Mouse (Mus musculus) gastrocnemius, adult 8-10 months (tissue): ENCODE results near the gene Mtg1. TPM values are rescaled to one million over a fixed set of nuclear protein-coding genes. Genes with fewer than 3 reads are reported as not detected.

Experiments used
- DNase-seq, 2 experiments: peaks; one replicate each; pipeline ENCODE4 v3.0.0; 2022; ENCODE audit warnings: low spot score in 2 of 2
- total RNA-seq, 4 experiments: library from RNA; stranded (reverse); gene quantifications; 2 replicates each; pipeline ENCODE4 v1.2.4; 2022

Mtg1 gene
- 10 to 100 TPM; 24.2 to 28.0 (median 25.1) TPM for total RNA-seq

DNA sequence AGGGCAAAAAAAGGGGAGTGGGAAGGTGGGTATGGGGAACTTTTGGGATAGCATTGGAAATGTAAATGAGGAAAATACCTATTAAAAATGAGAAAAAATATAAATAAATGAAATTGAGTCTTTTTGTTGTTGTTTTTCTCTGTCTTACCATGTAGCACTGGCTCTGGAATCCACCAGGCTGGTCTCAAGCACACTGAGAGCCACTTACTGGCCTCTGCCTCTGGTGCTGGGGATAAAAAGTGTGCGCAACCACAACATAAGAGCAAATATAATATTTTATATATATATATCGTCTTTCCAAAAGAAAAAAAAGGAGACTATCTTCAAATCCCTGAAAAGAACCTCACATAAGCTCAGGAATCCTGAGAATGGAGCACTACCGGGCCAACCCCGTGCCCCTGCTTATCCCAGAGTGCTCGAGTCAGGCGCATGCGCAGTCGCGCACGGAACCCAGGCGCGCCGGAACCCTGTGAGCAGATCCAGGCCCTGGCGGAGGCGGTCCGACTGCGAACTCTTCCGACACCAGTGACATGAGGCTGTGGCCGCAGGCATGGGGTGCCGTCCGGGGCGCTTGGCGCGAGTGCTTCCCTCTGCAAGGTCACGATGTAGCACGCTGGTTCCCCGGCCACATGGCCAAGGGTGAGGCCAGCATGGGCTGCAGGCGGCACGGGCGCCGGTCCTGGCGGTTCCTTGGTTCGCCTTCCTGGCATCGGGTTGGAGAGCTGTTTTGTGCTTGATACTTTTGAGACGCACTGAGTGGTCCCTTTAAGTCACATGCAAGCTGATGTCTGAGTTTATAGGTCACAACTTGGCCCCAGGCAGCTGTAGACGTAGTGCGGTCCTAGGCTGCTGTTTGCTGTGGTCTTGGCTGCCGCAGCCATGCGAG, at the start of gene Mtg1:
TSS of gene Mtg1 (plus strand) at position 430 of the 886 bp plus-strand sequence.
- peak; percentile 96 for DNase-seq

DNA sequence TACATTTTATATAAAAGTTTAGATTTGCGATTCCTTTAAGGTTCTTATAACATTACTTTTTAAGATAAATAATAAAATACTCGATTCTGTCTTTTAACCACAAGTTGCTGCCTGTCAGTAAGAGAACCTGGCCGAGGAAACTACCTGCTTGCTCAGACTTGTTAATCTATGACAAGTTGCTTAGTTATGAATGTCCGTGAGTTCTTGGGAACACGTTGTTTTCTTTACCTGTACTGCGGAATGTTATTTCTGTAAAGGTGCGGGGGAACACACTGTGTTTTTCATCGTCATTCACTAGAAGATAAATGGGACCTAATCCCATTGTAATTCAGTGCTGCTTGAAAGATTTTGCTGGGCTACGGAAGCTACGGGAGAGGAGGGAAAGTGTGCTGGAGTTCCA, 46.8 kb upstream of the Mtg1 start:
- no peak for DNase-seq

DNA sequence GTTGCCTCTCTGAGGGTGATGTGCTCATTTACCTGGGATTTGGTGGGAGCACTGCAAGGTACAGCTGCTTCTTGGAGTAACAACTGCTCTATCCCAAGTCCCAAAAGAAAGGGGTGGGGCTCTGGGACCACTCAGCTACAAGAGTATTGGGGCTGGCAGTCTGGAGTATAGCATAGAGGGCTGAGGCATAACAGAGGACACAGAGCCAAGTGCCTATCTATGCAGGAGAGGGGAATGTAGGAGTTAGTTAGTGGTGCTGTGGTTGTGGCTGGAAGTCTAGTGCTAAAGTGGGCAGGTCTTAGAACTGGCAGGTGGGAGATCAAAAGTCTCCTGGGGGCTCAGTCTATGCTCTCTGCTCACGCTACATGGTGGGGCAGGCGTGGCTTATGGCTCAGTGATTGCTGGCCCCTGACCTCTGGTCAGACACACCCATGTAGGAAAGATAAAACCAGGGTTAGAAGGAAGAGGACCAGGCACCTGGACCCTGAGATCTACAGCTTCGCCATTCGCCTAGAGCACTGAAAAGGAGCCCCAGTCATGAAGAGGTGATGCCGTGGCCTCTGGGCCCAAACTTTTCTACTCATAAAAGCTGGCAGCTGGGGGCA, 44.3 kb upstream of the Mtg1 start, which contains the start of gene Prap1:
TSS of gene Prap1 (plus strand) at position 472 of the 605 bp plus-strand sequence.
- no peak for DNase-seq

DNA sequence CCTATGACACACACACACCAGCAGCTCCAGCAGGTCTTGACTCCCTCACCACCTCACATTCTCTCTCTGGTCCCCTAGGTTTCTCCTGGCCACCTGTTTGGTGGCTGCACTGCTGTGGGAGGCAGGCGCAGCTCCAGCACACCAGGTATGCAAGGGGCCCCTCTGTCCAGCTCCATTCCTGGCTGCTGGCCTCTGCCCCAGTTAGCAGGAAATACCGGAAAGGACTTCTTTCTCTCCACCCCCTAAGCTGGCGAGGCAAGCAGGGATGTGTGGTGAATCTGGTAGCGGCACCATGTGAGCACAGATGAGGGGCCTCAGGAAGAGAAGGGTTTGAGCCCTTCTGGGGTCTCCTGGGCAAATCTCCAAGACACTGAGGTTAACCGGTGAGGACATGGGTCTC, 42.4 kb upstream of the Mtg1 start:
- no peak for DNase-seq

DNA sequence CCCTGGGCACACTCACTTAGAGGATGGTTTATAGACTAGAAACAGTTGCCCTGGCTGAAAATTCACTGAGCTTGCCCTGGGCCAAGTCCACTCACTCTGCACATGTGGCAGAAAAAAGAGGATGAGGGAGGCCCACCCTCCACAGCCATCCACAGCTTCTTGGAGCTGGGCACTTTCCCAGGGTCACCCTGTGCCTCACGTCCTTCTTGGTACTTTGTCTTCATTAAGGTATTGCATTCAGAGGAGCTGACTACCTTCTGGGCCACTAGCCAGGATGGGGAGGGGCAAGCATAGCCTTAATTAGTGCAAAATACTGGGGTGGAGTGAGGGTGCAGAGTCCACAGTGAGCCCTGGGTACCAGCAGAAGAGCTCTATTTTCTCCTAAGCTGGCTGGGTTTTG, 41.8 kb upstream of the Mtg1 start:
- DNase-seq = no peak

DNA sequence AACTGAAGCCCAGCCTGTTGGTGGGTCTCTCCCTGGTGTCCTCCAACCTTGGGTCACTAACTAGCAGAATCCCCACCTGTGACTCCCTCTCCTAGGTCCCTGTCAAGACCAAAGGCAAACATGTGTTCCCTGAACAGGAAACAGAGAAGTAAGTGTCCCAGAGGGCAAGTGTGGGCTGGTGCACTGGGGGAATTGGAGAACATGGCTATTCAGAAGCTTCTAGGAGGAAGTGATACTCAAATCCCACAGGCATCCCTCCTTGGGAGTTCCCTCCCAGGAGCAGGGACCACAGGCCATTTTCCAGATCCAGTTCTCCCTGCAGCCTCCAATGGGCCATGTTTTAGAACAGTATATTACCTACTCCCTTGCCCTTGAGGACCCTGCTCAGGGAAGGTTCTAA, 41.3 kb upstream of the Mtg1 start:
- no peak for DNase-seq

DNA sequence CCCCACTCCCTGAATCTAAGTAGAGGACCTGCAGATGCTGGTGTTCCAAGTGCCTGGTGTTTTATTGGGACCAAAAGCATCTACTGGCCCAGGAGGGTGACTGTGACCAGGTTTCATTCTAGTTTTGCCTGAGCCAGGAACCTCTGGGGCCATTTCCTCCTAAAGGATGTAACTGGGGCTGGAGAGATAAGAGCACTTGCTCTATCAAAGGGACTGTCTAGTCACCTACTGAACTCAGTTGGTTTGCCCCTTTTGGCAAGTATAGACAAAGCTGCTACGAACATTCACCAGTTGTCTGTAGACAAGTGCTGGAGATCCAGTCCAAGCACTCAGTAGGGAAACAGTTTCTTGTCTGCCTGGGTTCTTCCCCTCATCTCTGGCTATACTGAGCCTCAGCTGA, 38.9 kb upstream of the Mtg1 start:
- no peak for DNase-seq

DNA sequence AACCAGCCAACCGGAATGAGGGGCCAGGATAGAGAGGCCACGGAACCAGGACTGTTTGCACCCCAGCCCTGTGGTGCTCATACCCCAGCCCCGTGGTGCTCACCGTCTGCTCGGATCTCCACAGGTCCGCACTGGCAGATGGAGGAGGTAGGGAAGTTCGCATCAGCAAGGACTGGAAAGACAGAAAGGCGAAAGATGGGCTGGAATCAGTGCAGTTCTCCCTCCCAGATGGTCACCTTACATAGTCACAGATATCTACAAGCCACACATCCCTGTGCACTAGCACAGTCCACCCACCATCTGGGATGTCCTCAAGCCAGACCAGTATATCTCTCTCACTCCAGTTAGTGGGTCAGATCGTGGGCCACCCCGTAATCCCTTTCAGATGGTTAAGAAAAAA, 35.9 kb upstream of the Mtg1 start:
- no peak for DNase-seq

DNA sequence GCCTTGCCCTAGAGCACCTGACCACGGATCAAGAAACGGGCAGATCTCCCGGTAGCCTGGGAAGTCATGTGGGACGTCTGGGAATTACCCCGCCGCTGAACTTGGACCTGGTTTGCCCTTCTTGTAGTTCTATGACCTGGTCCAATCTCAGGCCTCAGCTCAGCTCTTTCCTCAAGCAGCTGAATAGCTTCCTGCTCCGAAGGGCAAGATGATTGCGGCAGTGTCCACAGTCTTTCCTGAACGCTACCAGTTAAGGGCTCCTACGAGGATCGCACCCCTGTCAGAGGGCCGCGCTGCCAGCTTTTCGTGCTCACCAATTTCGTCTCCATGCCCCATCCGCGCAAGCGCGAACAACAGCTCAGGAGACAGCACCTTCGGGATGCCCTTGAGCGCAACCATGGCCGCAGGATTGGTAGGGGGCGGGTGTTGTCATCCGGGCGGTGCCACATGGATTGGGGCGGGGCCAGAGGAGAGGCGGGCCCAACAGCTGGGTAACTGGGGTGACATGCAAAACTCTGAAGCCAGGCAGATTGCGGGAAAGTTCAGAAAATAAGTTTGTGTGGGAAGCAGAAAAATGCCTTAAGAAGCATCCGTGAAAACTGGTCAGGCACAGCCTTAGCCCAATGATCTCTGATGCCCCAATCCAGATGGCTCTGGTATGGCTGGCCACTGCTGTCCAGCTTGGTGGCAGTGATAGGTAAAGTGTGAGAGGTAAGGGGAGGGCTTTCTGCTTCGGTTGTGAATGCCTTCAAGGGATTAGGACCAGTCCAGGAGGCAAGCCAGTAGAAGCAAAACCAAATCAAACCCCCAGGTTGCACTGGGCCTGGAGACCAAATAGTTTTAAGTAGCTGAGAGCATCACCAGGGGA, 35.1 kb upstream of the Mtg1 start, which contains the start of gene Fuom:
TSS of gene Fuom (minus strand) at position 449 of the 868 bp plus-strand sequence.
- peak; percentile 73 to 80 for DNase-seq

DNA sequence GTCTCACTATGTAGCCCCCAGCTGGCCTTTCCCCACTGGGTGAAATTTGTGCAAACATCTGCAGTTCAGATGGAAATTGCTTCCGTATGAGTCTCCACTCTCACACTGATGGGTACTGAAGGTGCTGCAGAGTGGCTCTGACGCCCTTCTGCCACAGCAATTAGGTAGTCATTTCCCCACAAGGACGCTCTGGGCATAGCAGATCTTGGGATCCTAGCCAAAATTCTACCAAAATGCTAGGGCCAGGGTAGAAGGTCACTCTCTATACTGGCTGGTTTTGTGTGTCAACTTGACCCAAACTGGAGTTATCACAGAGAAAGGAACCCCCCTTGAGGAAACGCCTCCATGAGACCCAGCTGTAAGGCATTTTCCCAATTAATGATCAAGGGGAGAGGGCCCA, 33.4 kb upstream of the Mtg1 start:
- DNase-seq = no peak

DNA sequence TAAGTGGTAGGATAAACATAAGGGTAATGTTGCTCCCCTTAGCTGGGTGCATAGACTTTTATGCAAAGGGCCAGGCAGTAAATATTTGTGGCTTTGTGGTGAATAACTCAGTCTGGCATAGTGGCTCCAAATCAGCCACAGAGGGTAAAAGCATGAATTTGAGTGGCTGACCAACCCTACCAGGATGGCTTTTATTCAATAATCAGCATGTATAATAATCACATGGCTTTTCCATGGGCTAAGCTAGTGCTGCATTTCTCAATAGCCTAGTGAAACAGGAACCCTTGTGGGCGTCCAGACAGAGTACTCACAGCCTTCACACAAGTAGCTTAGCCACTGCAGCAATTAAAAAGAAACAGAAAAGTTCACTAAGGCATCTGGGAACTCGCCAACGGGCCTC, 25.4 kb upstream of the Mtg1 start:
- no peak for DNase-seq

DNA sequence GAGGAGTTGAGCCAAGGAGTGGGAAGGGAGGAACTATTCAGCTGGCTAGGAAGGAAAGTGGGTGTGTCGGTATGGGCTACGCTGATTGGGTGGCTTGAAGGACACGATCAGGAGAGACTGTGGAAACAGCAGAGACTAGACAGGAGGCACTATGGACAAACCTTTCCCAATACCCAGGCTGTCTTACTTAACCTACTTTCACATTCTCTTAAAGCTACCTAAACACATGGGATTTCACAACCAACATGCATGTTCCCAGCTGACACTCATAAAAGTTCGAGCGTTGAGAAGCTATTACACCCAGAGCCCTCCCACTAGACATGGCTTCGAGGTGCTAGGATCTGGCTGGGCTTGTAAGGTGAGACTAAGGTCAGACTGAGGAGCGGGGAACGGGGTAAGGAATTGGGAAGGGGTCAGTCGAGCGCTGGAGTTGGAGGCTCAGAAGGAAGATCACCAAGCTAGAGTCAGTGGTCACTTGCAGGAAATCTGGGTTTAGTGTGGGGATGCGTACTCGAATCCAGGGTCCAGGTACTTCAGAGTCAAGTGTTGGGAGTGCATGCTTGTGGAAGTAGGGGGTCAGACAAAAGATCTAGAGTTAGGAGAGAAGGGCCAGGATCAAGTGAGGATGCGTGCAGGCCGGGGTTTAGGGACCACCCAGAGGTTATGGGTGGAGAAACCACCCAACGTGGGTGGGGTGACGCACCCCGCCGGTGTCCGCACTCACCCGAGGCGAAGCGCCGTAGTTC, 21.6 kb upstream of the Mtg1 start, which contains the start of gene Paox:
TSS of gene Paox (plus strand) at position 217 of the 746 bp plus-strand sequence.
- DNase-seq = peak; percentile 29 to 35

DNA sequence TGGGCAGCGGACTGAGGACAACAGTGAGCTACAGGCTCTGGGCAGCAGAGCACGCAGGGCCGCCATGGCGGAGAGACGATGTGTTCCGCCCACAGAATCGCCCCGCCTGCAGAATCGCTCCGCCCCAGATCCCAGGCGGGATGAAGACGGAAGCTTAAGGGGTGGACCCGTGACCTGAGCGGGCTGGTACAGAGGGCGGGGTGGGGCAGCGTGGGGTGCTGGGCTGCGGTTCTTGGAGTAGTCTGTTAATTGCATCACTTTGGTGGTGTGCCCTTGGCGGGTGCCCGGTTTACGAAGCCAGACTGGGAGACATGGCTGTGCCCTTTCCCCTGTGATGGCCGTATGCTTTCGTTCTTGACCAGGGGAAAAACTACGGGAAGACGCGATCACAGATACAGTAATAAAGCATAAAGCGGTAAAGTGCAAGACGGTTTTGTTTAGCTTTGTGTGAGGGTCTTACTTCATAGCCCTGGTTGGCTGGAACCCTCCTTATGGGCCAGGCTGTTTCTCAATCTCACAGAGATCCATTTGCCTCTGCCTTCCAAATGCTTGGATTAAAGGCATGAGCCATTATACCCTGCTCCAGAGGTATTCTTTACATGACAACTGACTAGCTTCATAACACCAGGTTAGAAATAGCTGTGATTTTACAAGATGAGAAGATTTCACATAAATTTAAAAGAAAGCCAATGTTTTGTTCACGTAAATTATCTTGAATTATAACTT, 20.9 kb upstream of the Mtg1 start, which contains the start of gene Echs1:
TSS of gene Echs1 (minus strand) at position 148 of the 726 bp plus-strand sequence.
- peak; percentile 85 to 90 for DNase-seq

DNA sequence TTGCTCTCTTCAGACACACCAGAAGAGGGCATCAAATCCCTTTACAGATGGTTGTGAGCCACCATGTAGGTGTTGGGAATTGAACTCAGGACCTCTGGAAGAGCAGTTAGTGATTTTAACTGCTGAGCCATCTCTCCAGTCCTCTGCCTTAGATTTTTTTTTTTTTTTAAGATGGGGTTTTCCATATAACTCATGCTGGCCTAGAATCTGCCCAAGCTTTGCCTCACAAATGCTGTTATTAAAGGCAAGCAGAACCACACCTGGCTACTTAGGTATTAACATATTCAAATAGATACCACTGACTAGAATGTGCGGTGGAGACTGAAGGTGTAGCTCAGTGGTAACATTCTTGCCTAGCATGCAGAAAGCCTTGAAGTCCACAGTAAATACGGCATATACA, 16.9 kb upstream of the Mtg1 start:
- DNase-seq = no peak

DNA sequence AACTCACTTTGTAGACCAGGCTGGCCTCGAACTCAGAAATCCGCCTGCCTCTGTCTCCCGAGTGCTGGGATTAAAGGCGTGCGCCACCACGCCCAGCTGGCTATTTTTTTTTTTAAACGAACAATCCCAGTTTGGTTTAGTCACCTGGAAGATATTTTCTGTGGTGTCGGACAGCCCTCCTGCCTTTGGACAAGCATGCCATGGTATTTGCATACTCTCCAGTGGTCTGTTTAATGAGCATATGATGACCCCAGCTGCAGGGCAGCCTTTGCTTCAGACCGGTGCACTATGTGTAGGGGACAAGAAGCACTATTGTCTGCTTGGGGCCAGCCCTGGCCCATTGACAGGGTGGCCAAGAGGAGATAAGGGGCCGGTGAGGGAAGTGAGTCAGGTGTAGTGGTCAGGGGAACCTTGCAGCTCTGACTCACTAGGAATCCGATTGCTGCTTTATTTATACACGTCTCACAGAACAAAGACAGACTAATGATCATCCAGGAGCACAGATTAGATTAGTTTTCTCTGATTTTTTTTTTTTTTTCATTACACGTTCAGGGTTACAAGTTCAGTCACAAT, 15.9 kb upstream of the Mtg1 start:
- DNase-seq = no peak

DNA sequence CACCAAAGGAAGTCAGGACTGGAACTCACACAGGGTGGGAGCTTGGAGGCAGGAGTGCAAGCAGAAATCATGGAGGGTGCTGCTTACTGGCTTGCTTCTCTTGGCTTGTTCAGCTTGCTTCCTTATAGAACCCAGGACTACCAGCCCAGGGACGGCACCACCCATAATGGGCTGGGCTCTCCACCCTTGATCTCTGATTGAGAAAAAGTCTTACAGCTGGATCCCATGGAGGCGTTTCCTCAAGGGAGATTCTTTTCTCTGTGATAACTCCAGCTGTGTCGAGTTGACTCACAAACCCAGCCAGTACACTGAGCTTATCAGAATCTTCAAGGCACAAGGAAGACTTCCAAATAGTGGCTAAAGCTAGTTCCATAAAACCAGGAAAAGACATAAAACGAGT, 14.6 kb upstream of the Mtg1 start:
- no peak for DNase-seq

DNA sequence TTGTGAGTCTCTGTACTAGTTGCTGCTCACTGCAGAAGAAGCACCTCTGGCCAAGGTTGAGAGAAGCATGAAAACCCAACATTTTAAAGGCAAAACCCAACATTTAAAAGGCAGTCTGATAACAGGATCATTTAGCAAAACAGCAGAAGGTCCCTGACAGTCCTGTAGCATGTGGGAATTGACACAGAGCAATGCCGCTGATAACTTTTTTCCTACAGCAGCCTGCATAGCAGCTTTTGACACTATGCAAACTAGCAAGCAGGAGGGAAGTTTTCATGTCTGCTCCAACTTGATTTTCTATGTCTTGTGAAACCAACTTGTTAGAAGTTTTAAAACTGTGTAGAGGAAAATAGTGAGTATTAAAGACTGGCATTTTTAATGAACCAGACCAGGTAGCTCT, 13.0 kb upstream of the Mtg1 start:
- DNase-seq = no peak

DNA sequence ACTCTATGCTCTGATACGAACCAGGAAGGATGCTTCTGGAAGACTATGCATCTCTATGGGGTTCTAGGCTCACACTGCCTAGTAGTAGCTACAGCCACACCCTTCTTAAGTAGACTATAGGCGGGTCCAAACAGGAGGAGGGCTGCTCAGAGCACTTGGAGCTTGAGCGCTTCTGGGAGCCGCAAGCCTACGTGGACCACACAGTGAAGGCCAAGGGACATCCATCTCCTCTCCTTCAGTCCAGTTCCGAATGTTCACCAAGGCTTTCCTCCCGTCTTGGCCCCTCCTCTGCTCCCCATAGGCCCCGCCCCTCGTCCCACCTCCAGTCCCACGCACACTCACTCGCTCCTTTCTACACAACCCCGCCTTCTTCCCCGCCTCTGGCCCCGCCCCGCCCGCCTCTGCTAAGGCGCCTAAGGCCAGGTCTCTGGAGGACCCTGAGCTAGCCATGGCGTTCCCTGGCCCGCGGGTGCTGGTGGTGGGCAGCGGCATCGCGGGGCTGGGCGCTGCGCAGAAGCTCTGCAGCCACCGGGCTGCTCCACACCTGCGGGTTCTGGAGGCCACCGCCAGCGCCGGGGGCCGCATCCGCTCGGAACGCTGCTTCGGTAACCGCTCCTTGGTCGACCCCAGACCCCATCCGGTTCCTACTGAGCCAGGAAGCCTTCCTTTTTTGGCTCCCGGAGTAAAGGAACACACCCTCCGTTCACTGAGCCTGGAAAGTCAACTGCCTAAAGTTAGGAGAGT, 11.9 kb upstream of the Mtg1 start:
- DNase-seq = peak; percentile 91

DNA sequence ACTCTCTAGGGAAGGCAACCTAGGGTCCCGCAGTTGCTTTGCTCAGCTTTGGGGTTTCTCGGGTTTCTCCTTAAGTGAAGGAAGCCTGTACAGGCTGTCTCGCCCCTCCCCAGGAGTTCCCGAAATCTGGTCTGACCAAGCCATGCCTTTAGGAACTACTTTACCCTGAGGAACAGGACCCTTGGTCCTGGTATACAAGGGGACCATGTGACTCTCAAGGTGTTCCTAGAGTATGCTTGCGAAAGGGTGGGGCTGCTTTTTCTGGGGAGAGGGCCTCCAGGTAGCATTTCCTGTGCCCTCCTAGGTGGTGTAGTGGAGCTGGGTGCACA, 11.4 kb upstream of the Mtg1 start:
- DNase-seq = no peak
